Mouse (Mus musculus): ENCODE data around the gene Zfp961.
"Not testable (repeated sequence)": the region's sequence is repeated elsewhere in the genome, so short reads cannot be mapped to it uniquely, and the experiment has no call there.

Gene Zfp961

GRCm38 (mm10) chr8:71950482-71951221 is at the start of gene Zfp961:
Zfp961 (plus strand) TSS chr8:71951038.
- peak; percentile 99 for DNase-seq (ENCODE audit: low read depth, low spot score)

GRCm38 (mm10) chr8:71903084-71903483 is 47.8 kb upstream of the Zfp961 start:
- DNase-seq (ENCODE audit: low read depth, low spot score), result not testable (repeated sequence)

- DNase-seq (ENCODE audit: low read depth, low spot score), result no peak
Observed at GRCm38 (mm10) chr8:71906809-71907208, 44.0 kb upstream of the Zfp961 start.

GRCm38 (mm10) chr8:71907798-71908257 is 43.0 kb upstream of the Zfp961 start:
- no peak for DNase-seq (ENCODE audit: low read depth, low spot score)

GRCm38 (mm10) chr8:71908309-71909261 is 42.3 kb upstream of the Zfp961 start, which contains the start of the genes Zfp882 and Zfp617:
Zfp882 (plus strand) TSS chr8:71908608.
Zfp617 (plus strand) TSS chr8:71908635.
- peak; percentile 85 for DNase-seq (ENCODE audit: low read depth, low spot score)

- no peak for DNase-seq (ENCODE audit: low read depth, low spot score)
Observed at GRCm38 (mm10) chr8:71912286-71912685, 38.6 kb upstream of the Zfp961 start.

- peak; percentile 87 for DNase-seq (ENCODE audit: low read depth, low spot score)
Observed at GRCm38 (mm10) chr8:71922567-71923401, 28.1 kb upstream of the Zfp961 start.

GRCm38 (mm10) chr8:71925791-71926190 is 25.0 kb upstream of the Zfp961 start:
- DNase-seq (ENCODE audit: low read depth, low spot score), result no peak

GRCm38 (mm10) chr8:71926551-71926950 is 24.3 kb upstream of the Zfp961 start:
- DNase-seq (ENCODE audit: low read depth, low spot score), result no peak

GRCm38 (mm10) chr8:71927779-71928178 is 23.1 kb upstream of the Zfp961 start:
- no peak for DNase-seq (ENCODE audit: low read depth, low spot score)

GRCm38 (mm10) chr8:71938037-71938436 is 12.8 kb upstream of the Zfp961 start:
- DNase-seq (ENCODE audit: low read depth, low spot score), result not testable (repeated sequence)

- DNase-seq (ENCODE audit: low read depth, low spot score), result no peak
Observed at GRCm38 (mm10) chr8:71940293-71941208, 10.3 kb upstream of the Zfp961 start.

- DNase-seq (ENCODE audit: low read depth, low spot score), result no peak
Observed at GRCm38 (mm10) chr8:71941776-71942175, 9.1 kb upstream of the Zfp961 start.

- DNase-seq (ENCODE audit: low read depth, low spot score), result no peak
Observed at GRCm38 (mm10) chr8:71948624-71949023, 2.2 kb upstream of the Zfp961 start.

GRCm38 (mm10) chr8:71951436-71952161 is 761 bp downstream of the Zfp961 start:
- no peak for DNase-seq (ENCODE audit: low read depth, low spot score)

- no peak for DNase-seq (ENCODE audit: low read depth, low spot score)
Observed at GRCm38 (mm10) chr8:71952489-71952888, 1.7 kb downstream of the Zfp961 start.

- DNase-seq (ENCODE audit: low read depth, low spot score), result not testable (repeated sequence)
Observed at GRCm38 (mm10) chr8:71952961-71953700, 2.3 kb downstream of the Zfp961 start.

- no peak for DNase-seq (ENCODE audit: low read depth, low spot score)
Observed at GRCm38 (mm10) chr8:71954666-71955065, 3.8 kb downstream of the Zfp961 start.

GRCm38 (mm10) chr8:71960483-71960882 is 9.6 kb downstream of the Zfp961 start:
- no peak for DNase-seq (ENCODE audit: low read depth, low spot score)
